Mouse (Mus musculus): ENCODE results near the gene Vmn1r233. TPM values are rescaled to one million over a fixed set of nuclear protein-coding genes. Genes with fewer than 3 reads are reported as not detected.

Gene Vmn1r233
- polyA plus RNA-seq (2012; rRNA removed), result not detected in 2 replicates

GRCm38 (mm10) chr17:20996364-20996763 is at the start of gene Vmn1r233:
Vmn1r233 (minus strand) TSS chr17:20996464.

GRCm38 (mm10) chr17:21008382-21009331 is 12.4 kb upstream of the Vmn1r233 start, which contains the start of gene Zfp160:
Zfp160 (plus strand) TSS chr17:21008903.

GRCm38 (mm10) chr17:20944985-20945891 is 51.0 kb downstream of the Vmn1r233 start, which contains the start of gene Ppp2r1a:
Ppp2r1a (plus strand) TSS chr17:20945311.

Other genes with a start within 250 kb of the Vmn1r233 start
- gene Vmn1r228, start 210.3 kb downstream of the Vmn1r233 start, polyA plus RNA-seq (2012; rRNA removed), result not detected in 2 replicates
- gene Vmn1r229, start 184.9 kb downstream of the Vmn1r233 start, polyA plus RNA-seq (2012; rRNA removed), result not detected in 2 replicates
- not detected in 2 replicates for gene Vmn1r230, start 156.0 kb downstream of the Vmn1r233 start, polyA plus RNA-seq (2012; rRNA removed)
- not detected in 2 replicates for gene Vmn1r231, start 91.4 kb downstream of the Vmn1r233 start, polyA plus RNA-seq (2012; rRNA removed)
- not detected in 2 replicates for gene Vmn1r232, start 76.8 kb downstream of the Vmn1r233 start, polyA plus RNA-seq (2012; rRNA removed)
- gene Ppp2r1a, start 51.2 kb downstream of the Vmn1r233 start, polyA plus RNA-seq (2012; rRNA removed), result 196 and 197 TPM in 2 replicates
- gene Zfp160, start 12.4 kb upstream of the Vmn1r233 start, polyA plus RNA-seq (2012; rRNA removed), result 1.3 and 1.7 TPM in 2 replicates
- not detected in 2 replicates for gene Vmn1r234, start 229.6 kb upstream of the Vmn1r233 start, polyA plus RNA-seq (2012; rRNA removed)

All from colon, adult 2 months (tissue).